Mouse (Mus musculus) Muller cell, postnatal 12 days (primary cell): ENCODE data around the gene Palm2.

Experiments
- DNase-seq: peaks from one replicate; pipeline ENCODE4 v3.0.0-alpha.2; 2015; ENCODE audit errors: inconsistent ontology term

Gene Palm2

DNA sequence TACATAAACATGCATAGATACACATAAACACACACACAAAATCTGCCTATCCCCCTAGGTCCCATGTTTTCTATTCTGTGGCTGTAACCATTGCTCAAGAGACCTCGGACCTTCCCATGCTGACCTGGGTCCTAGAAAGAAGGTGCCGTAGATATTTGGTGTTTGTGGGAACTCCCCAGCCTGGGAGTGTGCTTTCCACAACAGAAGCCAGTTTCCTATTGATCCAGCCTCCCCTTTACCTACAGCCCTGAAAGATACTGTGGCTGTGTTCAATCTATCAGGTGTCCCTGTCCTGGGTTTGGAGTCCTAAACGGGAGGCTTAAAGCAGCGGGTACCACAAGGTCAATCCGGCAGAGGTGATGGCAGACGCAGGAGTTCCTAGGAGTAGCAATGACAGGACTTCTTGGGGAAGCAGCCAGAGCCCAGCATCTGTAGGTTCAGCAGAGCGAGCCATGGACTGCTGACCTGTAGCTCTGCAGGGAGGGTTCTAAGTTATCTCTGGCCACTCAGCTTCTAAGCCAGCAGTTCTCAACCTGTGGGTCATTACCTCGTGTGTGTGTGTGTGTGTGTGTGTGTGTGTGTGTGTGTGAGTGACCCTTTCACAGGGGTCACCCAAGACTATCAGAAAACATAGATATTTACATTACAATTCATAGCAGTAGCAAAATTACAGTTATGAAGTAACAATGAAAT, 79.3 kb downstream of the Palm2 start:
- DNase-seq: no peak

DNA sequence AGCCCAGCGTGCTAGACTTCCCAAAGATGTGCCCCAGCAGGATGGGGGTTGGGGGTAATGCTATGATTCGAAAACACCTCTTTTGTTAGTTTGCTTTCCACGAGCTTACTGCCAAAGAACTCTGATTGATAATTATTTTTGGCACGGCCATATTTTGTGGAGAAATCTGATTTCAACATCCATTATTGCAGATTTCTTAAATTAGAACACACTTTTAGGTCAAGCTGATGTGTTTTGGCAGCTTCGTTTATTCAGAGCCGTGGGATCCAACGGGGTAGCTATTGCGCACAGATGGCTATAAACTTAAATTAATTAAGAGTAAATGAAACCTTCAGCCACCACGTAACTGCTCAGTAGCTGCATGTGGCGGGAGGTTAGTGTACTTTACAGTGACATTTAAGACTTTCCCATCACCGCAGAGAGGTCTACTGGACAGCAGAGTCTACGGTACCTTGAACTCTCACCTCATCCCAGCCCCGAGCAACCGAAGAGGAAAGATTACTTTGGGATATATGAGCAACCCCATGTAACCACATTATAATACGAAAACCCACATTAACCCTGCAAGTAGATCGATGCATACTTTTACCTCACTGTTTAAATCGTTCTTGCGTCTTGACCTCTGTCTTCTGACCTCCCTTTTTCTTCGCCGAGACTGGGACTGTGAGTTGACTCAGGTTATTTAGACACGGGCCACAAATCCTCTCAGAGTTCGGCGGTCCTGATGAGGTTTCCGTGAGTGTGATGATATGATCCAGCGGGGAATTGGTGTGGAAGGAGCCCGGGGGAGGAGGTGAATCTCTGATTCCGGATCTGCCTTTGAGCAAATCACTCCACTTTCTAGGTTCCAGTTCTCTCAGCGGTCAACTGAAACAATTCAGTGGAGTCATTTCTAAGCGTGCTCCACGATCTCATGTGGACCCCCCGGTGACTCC, 80.2 kb downstream of the Palm2 start:
- DNase-seq: no peak

DNA sequence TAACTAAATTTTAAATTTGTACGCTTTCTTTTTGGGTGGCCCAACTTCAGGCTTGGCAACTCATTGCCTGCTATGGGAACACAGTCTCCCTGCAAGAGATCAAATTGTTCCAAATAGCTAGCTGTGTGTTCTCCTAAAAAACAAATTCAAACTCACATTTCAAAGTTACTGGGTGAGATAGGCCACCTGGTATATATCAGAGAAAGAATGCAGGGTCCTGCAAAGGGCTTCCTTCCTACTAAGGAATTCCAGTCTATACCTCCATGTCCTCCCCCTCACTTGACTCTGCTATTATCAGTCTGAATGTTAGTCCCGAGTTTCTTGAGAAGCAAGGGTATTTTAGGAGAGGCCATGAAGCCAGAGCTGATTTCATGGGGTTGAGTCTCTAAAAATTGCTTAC, 81.3 kb downstream of the Palm2 start:
- no peak for DNase-seq

DNA sequence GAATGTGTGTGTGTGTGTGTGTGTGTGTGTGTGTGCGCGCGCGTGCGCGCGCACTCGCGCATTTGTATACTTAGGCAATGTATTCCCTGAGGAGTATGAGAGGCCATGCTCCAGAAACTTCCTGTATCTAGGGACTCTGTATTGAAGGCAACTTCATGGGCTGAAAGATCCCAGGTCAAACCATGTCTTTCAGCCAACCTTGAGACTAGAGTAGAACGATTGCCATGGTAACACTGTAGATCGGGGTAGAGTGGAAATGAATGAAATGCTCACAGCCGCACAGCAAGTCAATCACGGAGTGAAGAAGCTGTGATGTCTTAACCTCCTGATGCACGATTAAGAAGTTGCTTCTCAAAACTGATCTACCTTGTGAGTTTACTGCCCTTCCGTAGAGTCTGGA, 89.4 kb downstream of the Palm2 start:
- DNase-seq: no peak

DNA sequence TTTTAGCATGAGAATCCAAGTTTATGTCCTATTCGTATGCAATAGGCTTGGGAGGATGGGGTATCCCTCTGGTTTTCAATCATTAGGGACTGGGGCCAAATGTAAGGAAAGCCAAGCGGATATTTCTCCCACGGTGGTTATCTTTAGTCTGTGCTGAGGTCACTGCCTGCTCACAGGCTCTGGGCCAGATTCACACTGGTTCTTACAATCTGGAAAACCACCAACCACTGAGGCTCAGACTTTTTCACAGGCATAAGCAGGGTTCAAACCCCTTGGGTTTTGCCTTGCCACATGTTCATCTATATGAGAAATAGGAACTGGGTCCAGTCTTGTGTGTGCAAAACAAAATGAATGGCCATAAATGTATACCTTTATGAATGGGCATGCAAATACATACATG, 90.4 kb downstream of the Palm2 start:
- no peak for DNase-seq

DNA sequence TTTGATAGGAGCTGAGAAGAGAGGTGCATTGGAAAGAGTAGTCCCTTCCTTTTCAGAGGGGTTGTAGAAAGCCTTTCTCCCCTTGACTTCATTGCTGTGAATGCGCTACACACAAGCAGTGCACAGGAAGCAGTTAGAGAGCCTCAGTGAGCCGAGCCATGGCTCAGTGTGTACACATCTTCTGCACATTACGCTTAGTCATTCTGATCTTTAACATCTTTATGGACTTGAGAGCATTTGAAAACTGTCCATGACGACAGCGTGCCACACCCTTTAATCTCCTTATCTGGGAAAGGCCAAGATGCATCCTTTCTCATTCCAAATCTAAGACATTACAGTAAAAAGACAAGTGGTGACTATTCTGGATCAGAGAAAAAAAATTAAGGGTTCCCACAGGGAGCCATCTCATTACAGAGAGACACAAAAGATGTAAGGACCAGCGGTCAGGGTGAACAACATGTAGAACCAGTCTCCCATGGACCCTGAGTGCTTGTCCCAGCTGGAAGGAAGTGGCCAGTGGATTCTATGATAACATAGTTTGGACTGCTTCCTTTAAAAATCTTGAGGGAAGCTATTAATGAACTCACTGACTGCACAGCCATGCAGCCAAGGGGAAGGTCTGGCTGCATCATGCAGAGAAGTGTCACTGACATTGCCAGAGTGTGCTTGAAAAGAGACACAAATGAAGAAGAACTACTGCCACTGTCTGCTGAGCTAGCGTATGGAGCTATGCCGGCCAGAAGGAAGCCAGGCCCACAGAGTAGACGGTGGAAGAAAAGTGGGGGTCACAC, 91.4 kb downstream of the Palm2 start:
- peak; percentile 20 for DNase-seq

DNA sequence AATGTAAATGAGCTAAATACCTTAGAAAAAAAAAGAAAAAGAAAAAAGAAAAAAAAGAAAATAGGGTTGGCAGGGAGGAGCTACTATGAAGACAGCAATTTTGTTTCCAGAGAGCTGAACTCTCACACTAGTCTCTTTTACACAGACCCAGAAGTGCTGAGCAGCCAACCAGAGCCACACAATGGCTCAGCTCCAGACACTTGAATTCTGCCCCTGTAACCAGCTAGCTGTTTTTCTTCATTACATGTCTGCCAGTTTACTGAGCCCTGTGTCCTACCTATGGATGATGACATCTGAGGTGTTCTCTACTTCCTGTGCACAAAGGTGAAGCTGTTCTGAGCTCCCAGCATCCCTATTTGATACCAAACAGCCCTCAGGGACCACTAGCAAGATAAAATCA, 94.2 kb downstream of the Palm2 start:
- DNase-seq: no peak

DNA sequence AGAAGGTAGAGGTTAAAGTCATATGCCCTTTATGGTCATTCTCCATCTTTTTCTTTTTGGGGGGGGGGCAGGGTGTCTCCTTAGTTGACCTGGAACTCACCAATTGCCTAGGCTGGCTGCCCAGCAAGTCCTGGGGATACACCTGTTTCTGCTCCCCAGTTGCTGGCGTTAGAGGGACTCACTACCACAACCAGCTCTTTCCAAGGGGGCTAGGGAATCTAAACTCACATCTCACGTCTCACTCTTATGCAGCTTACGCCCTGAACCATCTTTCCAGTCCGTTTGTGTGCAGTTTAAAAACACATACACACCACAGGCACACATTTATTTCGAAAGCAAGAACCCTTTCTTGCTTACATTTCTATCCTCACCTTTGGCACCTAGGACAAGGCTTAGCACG, 99.6 kb downstream of the Palm2 start:
- no peak for DNase-seq

DNA sequence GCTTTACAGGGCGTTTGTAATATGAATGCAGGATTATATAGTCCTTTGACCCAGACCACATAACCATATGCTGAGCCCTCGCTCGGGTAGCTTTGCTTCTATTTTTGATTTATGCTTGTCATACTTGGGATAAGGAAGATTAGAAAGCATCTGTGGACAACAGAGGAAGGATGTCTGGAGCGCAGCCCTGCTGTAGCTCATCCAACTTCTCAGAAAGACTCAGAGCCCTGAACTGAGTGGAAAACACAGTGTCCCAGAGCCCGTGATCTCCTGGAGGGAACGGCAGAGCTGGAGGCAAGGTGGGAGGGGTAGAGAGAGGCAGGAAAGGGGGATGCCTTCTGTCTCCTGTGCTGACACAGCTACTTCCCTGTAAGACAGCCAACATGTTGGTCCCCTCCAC, 100.2 kb downstream of the Palm2 start:
- DNase-seq: no peak

DNA sequence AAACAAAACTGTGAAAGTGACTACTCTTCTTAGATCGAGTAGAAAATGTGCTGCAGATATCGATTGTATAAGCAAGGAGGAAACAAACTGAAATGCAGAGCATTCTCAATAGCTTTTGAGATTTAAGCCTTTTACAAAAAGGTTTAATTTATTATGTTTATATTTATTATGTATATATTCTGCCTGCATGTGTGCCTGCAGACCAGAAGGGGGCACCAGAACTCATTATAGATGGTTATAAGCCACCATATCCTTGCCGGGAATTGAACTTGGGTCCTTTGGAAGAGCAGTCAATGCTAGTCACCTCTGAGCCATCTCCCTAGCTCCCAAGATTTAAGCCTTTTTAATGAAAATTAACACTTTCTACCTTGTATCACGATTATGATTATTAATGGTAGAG, 101.0 kb downstream of the Palm2 start:
- no peak for DNase-seq

DNA sequence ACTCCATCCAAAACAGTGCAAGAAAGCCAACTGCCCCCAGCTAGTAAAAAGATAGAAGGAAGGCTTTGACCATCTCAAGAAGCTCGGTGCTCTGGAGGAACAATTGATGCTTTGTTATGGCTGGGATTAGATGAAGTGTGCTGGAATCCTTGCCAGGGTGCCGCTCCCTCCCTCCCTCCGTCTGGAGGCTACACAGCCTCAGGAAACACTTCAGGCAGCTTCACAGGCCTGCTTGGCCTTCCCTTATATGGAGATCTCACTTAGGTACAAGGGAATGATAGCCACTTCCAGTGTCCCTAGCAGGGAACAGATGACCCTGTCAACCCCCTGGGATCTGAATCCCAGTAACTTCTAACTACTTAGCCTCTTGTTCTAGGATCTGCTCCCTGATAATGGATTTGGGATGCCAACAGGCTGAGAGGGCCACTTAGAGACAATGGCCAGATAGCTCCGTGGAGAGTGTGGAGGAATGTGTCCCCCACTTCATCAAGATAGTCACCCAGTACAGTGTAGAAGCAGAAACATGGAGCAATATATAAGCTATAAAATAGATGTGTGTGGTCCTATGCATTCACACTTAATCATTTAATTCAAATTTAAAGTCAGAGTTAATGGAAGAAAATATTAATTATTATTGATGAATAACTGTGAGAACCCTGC, 104.1 kb downstream of the Palm2 start:
- peak; percentile 40 for DNase-seq

DNA sequence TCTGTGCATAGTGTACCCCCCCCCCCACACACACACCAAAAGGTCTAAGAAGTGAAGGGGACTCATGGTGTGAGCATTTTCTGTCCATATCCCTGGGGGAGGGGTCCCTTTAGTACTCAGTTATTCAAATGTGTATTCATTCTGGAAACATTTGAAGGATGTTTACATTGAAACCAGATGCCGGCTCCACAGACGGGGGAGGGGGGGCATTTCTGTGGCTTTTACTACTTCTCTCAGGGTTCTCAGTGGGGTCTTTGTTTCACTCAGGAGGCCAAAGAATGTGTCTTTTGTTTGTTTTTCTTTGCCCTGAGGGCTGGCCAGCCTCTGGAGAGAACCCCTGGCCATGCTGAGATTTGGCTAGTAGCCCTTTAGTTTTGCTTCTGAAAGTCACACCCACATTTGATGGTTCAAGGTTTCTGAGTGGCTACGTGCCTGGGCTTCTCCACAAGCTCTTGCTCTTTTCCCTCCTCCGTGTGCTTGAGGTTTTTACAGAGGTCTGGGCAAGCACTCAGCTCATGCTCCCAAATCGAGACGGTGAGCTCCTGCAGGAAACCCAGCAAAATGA, 109.7 kb downstream of the Palm2 start:
- peak; percentile 93 for DNase-seq

DNA sequence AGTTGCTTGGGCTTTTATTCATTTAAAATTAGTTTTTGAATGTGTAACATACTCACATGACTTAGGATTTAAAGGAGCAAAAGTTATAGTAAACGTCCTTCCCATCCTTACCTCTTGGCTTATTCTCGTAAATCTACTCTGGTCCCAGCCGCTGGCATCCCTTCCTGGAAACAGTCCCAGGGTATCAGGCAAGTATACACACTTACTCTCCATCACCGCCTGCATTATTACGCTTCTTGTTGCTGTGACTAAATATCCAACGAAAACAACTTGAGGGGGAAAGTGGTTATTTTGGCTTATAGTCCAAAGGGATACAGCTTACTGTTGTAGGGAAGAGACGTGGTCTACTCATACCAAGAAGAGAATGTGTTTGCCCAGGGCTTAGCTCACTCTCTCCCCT, 113.7 kb downstream of the Palm2 start:
- DNase-seq: no peak

DNA sequence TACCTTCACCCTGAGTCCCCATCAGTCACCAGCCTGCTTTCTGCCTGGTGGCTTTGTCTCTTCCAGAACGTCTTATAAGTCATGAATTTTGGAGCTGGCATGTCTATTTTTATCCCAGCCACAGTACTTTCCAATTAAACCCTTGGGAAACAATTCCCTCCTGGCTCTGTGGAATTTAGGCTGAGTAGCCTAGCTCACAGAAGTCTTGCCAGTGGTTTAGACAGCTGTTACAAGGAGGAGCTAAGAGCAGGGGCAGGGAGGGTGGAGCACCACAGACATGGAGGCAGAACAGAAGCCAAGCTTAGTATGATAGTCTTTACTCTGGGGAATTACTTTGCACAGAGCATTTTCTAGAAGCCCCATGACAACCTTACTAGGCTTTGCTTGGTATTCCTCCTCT, 116.2 kb downstream of the Palm2 start:
- DNase-seq: no peak

DNA sequence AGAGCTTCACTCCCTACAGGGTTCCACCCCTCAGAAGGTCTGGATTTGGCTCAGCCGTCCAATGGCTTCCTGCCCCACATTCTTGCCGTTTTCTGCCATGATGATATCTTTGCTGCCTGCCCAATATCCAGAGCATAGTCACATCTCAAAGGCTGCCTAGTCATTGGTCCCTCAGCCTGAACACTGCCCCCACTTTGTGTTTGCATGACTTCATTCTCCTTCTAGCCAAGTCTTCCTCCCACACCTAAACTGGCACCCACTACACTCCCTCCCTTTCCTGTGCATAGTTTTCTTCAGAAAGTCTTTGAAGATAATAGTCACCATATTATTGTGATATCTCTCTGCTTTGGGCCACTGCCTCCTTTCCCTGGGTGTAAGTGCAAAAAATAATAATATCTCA, 123.1 kb downstream of the Palm2 start:
- DNase-seq: no peak

DNA sequence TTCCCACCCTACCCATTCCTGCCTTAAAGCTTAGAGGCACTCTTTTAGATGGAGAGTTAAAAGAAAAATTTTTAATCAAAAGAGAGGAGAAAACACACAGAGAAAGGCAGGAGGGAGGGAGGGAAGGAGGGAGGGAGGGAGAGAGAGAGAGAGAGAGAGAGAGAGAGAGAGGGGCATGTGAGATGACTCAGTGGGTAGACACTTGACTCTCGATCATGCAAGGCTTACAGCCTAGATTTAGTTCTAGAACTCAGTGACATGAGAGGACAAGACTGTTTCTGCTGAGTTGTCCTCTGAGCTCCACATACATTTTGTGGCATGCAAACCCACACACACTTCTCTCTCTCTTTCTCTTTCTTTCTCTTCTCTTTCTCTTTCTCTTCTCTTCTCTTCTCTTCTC, 125.4 kb downstream of the Palm2 start:
- DNase-seq: no peak

DNA sequence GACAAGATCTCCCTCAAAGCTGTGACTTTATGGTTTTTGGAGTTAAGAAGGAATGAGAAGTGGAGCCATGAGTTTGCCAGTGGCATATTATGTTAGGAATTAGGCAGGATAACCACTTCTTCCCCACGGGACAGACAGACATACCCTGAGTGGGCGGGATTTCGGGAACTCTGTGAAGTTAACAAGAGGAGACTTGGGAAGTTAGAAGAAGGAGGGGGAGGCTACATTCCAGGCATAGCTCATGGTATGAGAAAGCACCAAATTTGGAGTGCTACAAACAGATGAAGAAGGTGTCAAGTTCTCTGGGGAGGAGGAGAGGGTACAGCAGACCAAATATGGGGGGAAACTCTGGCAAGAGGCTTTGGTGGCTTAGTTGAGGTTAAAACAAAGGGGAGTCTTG, 126.0 kb downstream of the Palm2 start:
- peak; percentile 85 for DNase-seq

DNA sequence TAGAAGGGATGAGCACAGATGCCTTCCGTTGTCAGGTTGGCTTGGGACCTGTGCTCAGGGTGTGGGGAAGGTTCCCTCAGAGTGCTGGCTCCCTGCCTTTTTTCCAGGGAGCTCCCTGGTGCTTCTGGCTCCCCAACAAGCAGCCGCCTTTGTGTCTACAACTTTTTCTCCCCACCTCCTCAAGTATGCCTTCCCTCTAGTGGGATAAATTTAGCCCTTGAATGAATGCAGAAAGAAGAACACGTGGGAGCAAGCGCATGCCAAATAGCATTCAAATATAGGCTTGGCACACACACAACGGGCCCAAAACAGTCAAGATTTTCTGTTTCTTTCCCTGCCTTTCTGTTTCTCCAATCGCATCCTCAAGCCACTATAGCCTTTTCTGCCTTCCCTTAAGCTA, 127.0 kb downstream of the Palm2 start:
- peak; percentile 57 for DNase-seq

DNA sequence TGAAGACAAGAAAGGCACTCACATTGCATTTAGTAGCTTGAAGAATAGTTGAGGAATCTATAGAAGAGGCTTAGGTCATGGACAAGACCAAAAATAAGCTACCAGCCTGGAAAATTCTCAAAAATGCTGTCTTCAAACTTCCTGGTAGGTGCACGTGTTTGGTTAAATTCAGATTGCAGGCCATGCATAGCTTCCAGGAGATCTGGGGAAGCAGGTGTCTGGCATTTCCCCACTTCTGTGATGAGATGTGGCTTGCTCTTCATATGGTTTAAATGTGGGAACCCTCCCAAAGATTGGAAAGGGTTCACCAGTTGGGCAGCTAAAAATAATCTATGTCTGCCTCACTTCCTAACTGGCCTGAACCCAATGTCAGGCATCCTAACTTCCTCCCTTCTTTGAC, 131.2 kb downstream of the Palm2 start:
- no peak for DNase-seq

DNA sequence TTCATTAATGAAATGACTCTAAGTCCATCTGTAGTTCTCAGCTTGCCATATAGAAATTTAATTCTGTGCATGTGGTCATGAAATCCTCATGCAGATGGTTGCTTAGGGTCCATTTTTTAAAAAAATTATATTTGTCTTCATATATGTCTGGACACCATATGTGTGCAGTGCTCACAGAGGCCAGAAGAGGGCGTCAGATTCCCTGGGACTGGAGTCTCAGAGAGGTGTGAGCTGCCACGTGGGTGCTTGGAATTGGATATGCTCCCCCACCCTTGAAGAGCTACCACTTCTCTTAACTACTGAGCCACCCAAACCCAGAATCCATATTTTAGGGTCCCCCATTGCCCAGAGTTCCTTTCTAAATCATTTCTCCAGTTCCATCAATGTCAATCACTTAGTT, 131.8 kb downstream of the Palm2 start:
- DNase-seq: no peak

DNA sequence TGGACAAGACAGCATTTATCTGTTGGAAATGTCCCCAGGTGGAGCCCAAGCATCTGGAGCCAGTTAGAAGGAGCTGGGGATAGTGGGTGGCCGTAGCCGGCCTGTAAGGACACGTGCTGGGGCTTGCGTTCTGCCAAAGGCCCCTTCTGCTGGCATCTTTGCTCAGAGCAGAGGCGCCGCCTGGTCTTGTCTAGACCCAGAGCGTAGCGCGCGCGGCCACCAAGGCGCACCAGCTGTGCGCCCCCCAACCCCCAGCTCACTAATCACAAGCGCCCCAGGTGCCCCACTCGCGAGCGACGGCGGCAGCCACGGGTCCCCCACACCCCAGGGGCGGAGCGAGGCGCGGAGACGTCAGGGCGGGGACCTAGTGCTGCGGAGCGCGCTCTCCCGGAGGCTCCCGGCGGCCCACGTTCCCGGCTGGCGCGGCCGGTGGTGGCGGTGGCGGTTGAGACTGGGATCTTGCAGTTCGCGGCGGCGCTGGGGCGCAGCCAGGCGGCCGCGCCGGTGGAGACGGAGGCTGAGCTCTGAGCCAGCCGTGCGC, 133.7 kb downstream of the Palm2 start, which contains the start of gene Pakap:
TSS of gene Pakap (plus strand) at position 514 of the 541 bp plus-strand sequence.
- DNase-seq: peak; percentile 77
